Mouse (Mus musculus): Measurements from ENCODE around the gene Stra6l.

Stra6l gene

GRCm38 (mm10) chr4:45848109-45848824 is at the start of gene Stra6l:
TSS of gene Stra6l (plus strand) at chr4:45848664.
- no peak for DNase-seq (ENCODE audit: low read depth, low spot score)

GRCm38 (mm10) chr4:45798964-45799363 is 49.5 kb upstream of the Stra6l start, which contains the start of gene Aldh1b1:
TSS of gene Aldh1b1 (plus strand) at chr4:45799022.
- peak; percentile 49 for DNase-seq (ENCODE audit: low read depth, low spot score)

- DNase-seq (ENCODE audit: low read depth, low spot score): no peak
Observed at GRCm38 (mm10) chr4:45799956-45800537, 48.4 kb upstream of the Stra6l start.

- DNase-seq (ENCODE audit: low read depth, low spot score): no peak
Observed at GRCm38 (mm10) chr4:45802900-45803299, 45.6 kb upstream of the Stra6l start.

GRCm38 (mm10) chr4:45808034-45808433 is 40.4 kb upstream of the Stra6l start:
- no peak for DNase-seq (ENCODE audit: low read depth, low spot score)

- no peak for DNase-seq (ENCODE audit: low read depth, low spot score)
Observed at GRCm38 (mm10) chr4:45811250-45811649, 37.2 kb upstream of the Stra6l start.

GRCm38 (mm10) chr4:45815542-45815941 is 32.9 kb upstream of the Stra6l start:
- no peak for DNase-seq (ENCODE audit: low read depth, low spot score)

GRCm38 (mm10) chr4:45818814-45819207 is 29.7 kb upstream of the Stra6l start:
- no peak for DNase-seq (ENCODE audit: low read depth, low spot score)

- DNase-seq (ENCODE audit: low read depth, low spot score): no peak
Observed at GRCm38 (mm10) chr4:45819208-45819931, 29.1 kb upstream of the Stra6l start.

GRCm38 (mm10) chr4:45820074-45820830 is 28.2 kb upstream of the Stra6l start:
- DNase-seq (ENCODE audit: low read depth, low spot score): no peak

- DNase-seq (ENCODE audit: low read depth, low spot score): no peak
Observed at GRCm38 (mm10) chr4:45821995-45822394, 26.5 kb upstream of the Stra6l start.

- no peak for DNase-seq (ENCODE audit: low read depth, low spot score)
Observed at GRCm38 (mm10) chr4:45822781-45823575, 25.5 kb upstream of the Stra6l start.

GRCm38 (mm10) chr4:45824049-45824760 is 24.3 kb upstream of the Stra6l start:
- no peak for DNase-seq (ENCODE audit: low read depth, low spot score)

GRCm38 (mm10) chr4:45824761-45825556 is 23.5 kb upstream of the Stra6l start:
- DNase-seq (ENCODE audit: low read depth, low spot score): no peak

- no peak for DNase-seq (ENCODE audit: low read depth, low spot score)
Observed at GRCm38 (mm10) chr4:45826275-45827040, 22.0 kb upstream of the Stra6l start, which contains the start of gene Igfbpl1. TSS of gene Igfbpl1 (minus strand) at chr4:45826923.

GRCm38 (mm10) chr4:45829907-45830759 is 18.3 kb upstream of the Stra6l start:
- no peak for DNase-seq (ENCODE audit: low read depth, low spot score)

GRCm38 (mm10) chr4:45831996-45832395 is 16.5 kb upstream of the Stra6l start:
- no peak for DNase-seq (ENCODE audit: low read depth, low spot score)

GRCm38 (mm10) chr4:45833461-45833860 is 15.0 kb upstream of the Stra6l start:
- no peak for DNase-seq (ENCODE audit: low read depth, low spot score)

Measured in WW6 (cell line).